Mouse (Mus musculus) 3134 (cell line): ENCODE measurements around the gene Nudt8.
A peak's percentile ranks its signal among the peaks of the same experiment; 100 is the strongest.

Experiments used
- DNase-seq: peaks from one replicate; pipeline ENCODE4 v3.0.0-alpha.2; 2011; ENCODE audit warnings: low spot score; ENCODE audit not compliant: insufficient read length; ENCODE audit errors: extremely low read depth

Gene Nudt8

DNA sequence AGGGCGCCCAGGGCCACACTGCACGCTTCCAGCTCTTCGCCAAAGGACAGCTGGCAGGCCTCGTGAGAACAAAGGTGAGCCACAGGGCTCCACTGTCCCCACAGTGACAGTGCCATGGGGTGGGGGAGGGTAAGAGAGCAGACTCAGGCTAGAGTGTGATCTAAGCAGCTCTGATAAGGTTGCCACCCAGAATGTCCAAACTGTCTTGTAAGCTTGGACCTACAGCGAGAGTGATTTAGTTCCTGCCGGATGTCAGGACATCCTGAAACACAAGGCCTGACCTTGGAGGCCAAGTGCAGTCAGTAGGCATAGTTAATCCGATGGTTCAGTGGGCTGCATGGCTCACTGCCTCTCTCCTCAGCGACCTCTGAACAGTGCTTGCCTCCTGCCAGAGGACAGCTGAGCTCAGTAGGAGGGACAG lies 15.1 kb upstream of the Nudt8 start:
- DNase-seq, result no peak

DNA sequence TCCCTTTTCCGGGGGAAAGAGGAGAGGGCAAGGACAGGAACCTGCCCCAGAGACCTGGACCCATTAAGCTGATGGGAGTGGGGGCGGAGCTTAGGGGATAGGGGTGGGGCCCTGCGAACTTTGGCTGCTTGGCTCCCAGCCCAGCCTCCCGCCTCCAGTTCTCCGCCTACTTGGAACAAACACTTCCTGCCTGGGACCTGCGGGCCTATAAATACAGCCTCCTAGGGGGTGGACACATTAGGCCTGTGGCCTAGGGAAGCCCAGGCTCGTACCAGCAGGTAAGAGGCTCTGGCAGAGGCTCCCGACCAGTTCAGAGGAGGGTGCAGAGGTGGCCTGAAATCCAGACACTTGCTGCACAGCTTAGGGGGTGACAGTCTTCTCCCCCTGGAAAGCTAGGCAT lies 14.0 kb upstream of the Nudt8 start, which contains the start of gene Acy3:
Acy3 (plus strand) TSS at position 237 of the 400 bp plus-strand sequence.
- DNase-seq, result peak; percentile 73

DNA sequence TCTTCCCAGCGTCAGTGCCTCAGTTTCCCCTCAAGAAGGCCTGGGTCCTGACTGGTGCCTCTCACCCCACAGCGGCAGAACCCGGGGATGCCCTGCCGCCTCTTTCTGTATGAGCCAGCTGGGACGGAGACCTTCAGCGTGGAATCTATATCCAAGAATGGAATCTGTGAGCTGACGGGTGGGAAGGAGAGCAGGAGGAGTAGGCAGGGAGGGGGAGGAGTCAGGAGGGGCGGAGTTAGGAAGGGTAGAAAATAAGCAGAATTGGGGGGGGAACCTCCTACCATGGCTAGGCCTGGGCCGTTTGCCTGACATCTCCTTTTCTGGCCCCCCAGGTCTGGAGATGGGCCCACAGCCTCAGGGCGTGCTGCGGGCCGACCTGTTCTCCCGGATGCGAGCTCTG lies 12.3 kb upstream of the Nudt8 start:
- no peak for DNase-seq

DNA sequence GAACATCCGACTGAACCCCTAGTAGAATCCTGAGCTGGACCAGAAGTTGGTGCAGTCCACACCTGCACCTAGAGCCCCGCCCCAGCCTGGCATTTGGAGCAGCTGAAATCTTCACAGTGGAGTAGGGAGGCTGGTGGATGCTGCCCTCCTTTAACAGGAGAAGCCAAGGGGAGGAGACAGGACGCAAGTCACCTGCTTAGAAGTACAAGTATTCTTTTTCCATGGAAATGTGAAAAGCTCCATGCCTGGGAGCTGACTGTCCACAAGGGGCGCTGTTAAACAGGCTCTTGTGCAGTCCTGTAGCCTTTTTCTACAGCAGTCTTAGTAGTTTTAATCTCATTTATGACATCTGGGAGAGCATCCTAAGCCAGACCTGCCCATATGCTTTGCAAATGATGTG lies 11.6 kb upstream of the Nudt8 start:
- no peak for DNase-seq

GRCm38 (mm10) chr19:3990804-3991203 lies 9.6 kb upstream of the Nudt8 start:
- DNase-seq, result no peak

- no peak for DNase-seq
Observed at GRCm38 (mm10) chr19:3991562-3991961, 8.8 kb upstream of the Nudt8 start.

- no peak for DNase-seq
Observed at GRCm38 (mm10) chr19:3991966-3992365, 8.4 kb upstream of the Nudt8 start.

DNA sequence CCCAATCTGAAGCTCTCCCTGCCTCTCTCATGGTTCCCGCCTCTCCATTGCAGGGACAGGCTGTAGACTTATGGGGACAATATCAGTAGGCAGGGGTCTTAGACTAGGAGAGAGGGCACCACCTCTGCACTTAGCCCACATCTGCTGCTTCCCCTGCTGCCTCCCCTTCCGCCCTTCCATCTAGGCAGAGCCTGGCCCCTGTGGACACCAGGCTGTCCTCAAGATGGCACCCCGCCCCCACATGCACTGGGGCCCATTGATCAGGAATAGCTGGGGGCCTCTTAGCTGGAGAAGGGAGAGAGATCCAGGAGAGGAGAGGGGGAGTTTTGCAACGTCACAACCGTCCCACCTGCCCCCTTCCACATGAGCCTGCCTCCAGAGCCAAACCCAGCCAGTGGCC lies 8.0 kb upstream of the Nudt8 start, which contains the start of gene Tbx10:
Tbx10 (plus strand) TSS at position 337 of the 400 bp plus-strand sequence.
- no peak for DNase-seq

- no peak for DNase-seq
Observed at GRCm38 (mm10) chr19:3994932-3995331, 5.4 kb upstream of the Nudt8 start.

DNA sequence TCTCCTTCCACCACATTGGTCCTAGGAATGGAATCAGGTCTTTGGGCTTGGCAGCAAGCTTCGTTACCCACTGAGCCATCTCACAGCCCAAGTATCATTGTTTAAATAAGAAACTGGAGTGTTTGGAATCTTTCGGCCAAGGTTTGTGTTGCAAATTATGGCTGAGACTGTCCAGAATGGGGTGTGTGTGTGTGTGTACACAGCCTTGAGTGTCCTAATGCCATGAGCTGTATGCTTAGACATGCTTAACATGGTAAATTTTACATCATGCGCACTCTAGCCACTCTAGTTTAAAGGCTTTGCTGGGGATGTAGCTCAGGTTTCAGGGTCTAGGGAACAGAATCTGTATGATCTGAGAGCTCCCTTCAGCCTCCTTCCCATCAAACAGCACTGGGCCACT lies 4.9 kb upstream of the Nudt8 start:
- DNase-seq, result no peak

GRCm38 (mm10) chr19:3996106-3996505 lies 4.3 kb upstream of the Nudt8 start:
- no peak for DNase-seq

- DNase-seq, result no peak
Observed at GRCm38 (mm10) chr19:3996747-3997146, 3.6 kb upstream of the Nudt8 start.

DNA sequence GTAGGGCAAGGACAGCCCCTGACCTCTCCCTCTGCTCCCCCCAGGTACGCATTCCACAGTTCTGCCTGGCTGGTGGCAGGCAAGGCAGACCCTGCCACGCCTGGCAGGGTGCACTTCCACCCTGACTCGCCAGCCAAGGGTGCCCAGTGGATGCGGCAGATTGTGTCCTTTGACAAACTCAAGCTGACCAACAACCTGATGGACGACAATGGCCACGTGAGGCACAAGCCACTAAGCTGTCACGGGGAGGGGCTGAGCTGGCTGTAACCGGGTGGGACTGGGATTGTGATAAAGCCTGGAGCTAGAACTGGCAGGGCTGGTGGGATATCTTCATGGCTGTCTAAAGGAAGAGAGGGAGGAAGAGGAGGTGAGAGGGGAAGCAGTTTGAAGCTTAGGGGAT lies 3.1 kb upstream of the Nudt8 start:
- no peak for DNase-seq

DNA sequence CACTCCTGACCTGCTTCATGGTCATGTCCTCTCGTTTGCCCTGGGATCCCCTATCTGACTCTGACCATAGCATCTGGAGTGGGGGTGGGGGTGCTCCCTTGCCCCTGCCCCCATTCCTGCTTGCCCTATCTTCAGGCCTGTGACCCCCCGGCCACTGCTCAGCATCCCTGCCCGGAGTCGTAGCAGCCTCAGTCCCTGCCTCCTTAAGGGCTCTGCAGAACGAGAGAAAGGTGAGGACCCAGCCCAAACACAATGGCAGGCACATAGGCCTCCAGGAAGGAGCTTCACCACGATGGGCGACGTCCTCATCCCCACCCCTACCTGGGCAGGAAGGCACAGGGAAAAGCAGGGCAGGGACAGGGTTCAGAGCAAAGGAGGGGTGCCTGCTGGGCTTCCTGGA lies 2.0 kb upstream of the Nudt8 start:
- DNase-seq, result no peak

DNA sequence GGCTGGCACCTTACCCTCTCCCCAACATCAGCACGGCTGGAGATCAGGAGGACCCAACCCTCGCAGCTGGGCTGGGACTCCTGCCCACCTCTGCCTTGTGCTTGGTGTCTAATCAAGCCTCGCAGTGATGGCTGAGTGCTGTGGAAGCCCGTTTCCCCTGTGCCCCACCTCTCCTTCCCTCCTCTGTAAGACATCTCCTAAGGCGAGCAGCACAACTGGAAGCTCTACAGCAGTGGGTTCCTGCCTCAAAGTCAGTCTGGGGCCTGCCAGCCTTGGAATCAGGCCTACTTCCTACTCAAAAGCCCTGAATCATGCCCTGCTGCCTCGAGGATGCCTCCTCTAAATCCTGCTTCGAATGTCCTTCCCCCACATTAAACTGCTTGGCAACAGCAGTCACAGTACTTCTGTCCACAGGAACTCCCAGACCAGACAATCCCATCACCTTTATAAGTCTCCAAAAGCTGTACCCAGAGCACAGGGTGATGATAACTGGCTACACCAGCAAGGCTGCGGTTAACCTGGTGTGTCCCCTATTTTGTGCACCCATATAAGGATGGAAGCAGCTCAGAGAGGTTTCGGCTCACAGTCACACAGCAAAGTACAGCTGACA lies 1.2 kb upstream of the Nudt8 start:
- no peak for DNase-seq

GRCm38 (mm10) chr19:4000949-4001525 lies 657 bp downstream of the Nudt8 start:
- DNase-seq, result peak; percentile 28

DNA sequence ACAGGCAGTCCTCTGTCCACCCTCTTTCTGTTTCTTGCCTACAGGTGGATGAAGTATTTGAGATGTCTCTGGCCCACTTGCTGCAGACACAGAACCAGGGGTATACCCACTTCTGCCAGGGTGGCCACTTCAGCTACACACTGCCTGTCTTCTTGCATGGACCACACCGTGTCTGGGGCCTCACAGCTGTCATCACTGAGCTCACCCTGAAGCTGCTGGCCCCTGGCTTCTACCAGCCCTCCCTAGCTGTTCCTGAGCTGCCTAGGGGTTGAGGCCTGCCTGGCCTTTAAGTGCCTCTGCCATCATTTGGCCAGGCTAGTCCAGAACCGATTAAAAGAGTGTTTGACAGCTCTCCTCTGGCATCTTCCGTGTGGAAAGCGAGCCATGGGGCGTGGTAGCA lies 1.4 kb downstream of the Nudt8 start:
- no peak for DNase-seq

DNA sequence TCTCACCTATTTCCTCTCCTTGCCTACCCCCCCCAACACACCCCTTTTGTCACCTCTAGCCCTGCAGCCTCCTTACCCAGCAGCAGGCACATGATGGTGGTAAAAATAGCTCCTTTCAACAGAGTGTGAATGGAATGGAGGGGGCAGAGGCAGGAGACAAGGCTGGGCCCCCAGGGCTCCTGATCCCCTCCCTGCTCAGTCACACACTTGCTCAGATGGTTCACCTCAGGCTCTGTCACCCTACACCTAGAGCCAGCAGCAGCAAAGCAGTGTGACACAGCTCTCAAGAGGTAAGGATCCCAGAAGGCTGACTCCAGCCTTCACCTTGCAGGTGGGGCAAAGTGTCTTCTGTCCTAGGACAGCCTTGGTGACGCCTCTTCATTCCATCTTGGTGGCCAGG lies 2.7 kb downstream of the Nudt8 start, which contains the start of gene Doc2g:
Doc2g (plus strand) TSS at position 202 of the 400 bp plus-strand sequence.
- no peak for DNase-seq

DNA sequence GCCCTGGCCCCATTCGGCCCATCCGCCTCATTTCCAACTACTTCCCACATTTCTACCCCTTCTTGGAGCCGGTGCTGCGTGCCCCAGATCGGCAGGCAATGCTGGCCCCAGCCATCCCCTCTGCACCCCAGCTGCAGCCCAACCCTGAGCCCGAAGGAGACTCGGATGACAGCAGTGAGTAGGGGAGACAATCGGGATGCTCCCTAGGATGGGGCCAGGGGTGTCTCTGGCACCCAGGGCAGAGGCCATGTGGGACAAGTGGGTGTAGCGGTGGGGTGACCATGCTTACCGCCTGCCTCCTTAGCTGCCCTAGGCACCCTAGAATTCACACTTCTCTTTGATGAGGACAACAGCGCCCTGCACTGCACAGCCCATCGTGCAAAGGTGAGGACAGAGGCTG lies 3.3 kb downstream of the Nudt8 start:
- no peak for DNase-seq

DNA sequence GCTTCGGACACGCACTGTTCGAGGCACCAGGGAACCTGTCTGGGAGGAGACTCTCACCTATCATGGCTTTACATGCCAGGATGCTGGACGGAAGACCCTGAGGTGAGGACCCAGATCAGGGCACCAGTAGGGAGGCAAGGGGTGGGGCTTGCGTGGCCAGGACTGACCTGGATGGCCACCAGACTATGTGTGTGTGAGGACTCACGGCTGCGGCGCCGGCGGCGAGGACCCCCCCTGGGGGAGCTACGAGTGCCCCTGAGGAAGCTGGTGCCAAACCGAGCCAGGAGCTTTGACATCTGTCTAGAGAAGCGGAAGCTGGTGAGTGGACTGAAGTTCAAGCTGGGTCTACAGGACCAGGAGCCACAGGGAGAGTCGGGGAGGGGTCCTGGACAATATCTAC lies 4.0 kb downstream of the Nudt8 start:
- DNase-seq, result no peak

DNA sequence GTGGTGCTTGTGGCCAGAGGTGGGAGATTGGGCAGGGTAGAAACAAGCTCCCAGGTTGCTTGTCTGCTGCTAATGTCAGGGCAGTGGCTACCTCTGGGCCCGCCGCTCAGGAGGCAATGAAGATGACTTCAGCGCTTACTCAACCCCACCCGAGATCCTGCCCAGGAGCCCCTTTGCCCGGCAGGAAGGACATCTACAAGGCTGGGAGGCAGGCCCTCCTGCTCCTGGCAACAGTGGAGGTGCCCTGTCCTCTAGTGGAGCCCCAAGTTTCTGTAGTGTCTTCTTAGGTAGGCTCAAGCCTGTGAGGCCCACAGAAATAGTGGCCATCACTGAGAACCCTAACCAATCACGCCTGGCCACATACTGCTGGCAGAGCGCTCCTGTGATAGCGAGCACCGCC lies 4.7 kb downstream of the Nudt8 start:
- no peak for DNase-seq

DNA sequence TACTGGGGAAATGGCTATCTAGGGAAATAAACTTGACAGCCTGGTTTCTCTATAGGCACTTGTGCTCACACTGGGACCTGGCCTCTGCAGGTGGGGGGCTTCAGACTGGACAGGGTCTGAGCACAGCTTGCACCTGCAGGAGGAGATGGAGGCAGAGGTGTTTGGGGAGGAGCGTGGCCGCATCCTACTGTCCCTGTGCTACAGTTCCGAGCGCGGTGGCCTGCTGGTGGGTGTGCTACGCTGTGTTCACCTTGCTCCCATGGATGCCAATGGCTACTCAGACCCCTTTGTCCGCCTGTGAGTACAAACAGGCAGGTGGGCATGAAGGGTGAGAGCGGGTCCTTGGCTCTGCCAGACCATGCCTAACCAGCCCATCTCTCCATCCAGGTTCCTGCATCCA lies 5.6 kb downstream of the Nudt8 start:
- DNase-seq, result no peak

DNA sequence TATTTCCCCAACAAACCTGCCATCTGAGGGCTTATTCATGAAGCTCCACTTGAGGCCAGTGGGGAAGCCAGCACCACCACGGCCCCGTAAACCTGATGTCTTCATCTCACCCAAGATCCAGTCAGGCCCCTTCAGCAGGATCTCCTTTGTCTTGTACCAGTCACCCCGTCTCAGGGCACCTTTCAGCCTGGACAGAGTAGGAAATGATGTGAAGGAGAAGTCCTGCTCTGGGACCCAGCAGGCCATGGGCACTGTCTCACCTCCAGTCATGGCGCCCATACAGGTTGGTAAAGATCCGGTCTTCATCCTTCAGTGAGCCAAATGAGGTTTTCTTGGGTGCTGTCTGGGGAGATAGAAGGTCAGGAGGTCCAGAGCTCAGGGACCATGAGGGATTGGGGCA lies 10.7 kb downstream of the Nudt8 start:
- DNase-seq, result no peak
